In the genomic region with DNA sequence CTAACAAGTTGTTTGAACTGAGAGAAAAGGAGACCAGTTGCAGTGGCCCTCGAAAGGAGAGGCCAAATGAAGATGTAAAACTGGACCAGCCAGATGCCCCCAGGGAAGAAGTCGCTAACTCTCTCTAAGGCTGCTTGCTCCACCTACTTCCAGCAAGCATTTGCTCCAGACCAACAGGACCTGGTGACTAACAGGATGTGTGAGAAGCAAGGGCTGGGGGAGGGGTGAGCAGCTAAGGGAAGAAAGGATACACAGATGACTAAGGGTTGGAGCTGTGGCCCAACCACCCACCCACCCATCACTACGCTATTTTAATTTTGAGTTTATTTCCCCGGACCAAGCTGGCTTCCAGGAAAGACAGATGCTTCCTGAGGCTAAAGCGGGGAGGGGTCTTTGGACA, we compare ENCODE assay signal across 11 mouse cellular contexts. TPM values are rescaled to one million over a fixed set of nuclear protein-coding genes. Genes with fewer than 3 reads are reported as not detected.
A peak's percentile ranks its signal among the peaks of the same experiment; 100 is the strongest.
DNase-seq lines count a peak whose midpoint lies in the region; ATAC-seq and TF ChIP-seq lines count a peak whose summit lies in the region.
"Had no signal": no experiment of that assay in that cellular context is flagged by ENCODE, and none has a peak within 500 bp of the region (broad histone marks: within the 10 kb centered on the region; RNA-seq: fewer than 3 reads in every experiment).

No protein-coding gene starts in this region.

- no peak overlapping the region for H3K27ac ChIP-seq in liver, postnatal 0 days (ENCODE audit: low read depth)
- no peak overlapping the region for H3K27ac ChIP-seq in liver, embryonic 11.5 days (ENCODE audit: low read depth, low read length)
- H3K27ac ChIP-seq: heart, adult 2 months; hindbrain, embryonic 15.5 days; macrophage had no signal

- 0 out of 2 replicates have a peak, but pooled peaks cover under 1% of the 10 kb centered on the region for H3K9me3 ChIP-seq in liver, postnatal 0 days (ENCODE audit: low read length)
- H3K9me3 ChIP-seq in liver, embryonic 11.5 days (ENCODE audit: control insufficient read depth, low read length) = no peaks in the 10 kb centered on the region
- H3K9me3 ChIP-seq: hindbrain, embryonic 15.5 days had no signal

- H3K4me3 ChIP-seq in liver, postnatal 0 days (ENCODE audit: low read depth, low read length) = no peak overlapping the region
- H3K4me3 ChIP-seq in liver, embryonic 11.5 days (ENCODE audit: low read depth, low read length) = no peak overlapping the region
- H3K4me3 ChIP-seq: heart, adult 2 months; hindbrain, embryonic 15.5 days had no signal

- no peaks in the 10 kb centered on the region for H3K36me3 ChIP-seq in liver, postnatal 0 days (replicated peaks; ENCODE audit: insufficient read depth, low read length)
- no peaks in the 10 kb centered on the region for H3K36me3 ChIP-seq in liver, embryonic 11.5 days (ENCODE audit: control insufficient read depth, insufficient read depth, low read length)
- H3K36me3 ChIP-seq: hindbrain, embryonic 15.5 days had no signal

- WGBS in liver, postnatal 0 days (ENCODE audit: insufficient replicate concordance) = 56% methylated on average over 5 of the region's 5 CpGs
- WGBS in liver, embryonic 11.5 days = 52% methylated on average over 5 of the region's 5 CpGs

- H3K4me2 ChIP-seq in liver, postnatal 0 days (ENCODE audit: low read depth, low read length) = no peak overlapping the region
- no peak overlapping the region for H3K4me2 ChIP-seq in liver, embryonic 11.5 days
- H3K4me2 ChIP-seq: hindbrain, embryonic 15.5 days had no signal

- TF ChIP-seq CTCF in liver, postnatal 0 days (IDR thresholded peaks at IDR 0.05; ENCODE audit: low read depth) = no peak

- H3K9ac ChIP-seq in liver, postnatal 0 days (replicated peaks) = no peak overlapping the region
- no peak overlapping the region for H3K9ac ChIP-seq in liver, embryonic 11.5 days (ENCODE audit: low read depth, low read length)
- H3K9ac ChIP-seq: hindbrain, embryonic 15.5 days had no signal

- no peak for TF ChIP-seq EP300 in liver, postnatal 0 days (IDR thresholded peaks at IDR 0.05; ENCODE audit: low read depth)

- intact Hi-C loops in left cerebral cortex, postnatal 36 days (cut with DNase I) = no loop called here

- peak; percentile 11 to 16 for DNase-seq in adrenal gland, postnatal 36 days
- no peak for DNase-seq in adrenal gland, adult (ENCODE audit: inconsistent age in 2 of 2, low spot score in 1 of 2)
- peak; percentile 27 for DNase-seq in liver, postnatal 0 days
- DNase-seq in liver, embryonic 11.5 days (ENCODE audit: low spot score) = no peak
- DNase-seq in R1 (ENCODE audit: low read depth, low spot score) = peak; percentile 65
- peak; percentile 13 to 26 for DNase-seq in left cerebral cortex, postnatal 36 days (ENCODE audit: low spot score in 2 of 2)
- no peak for DNase-seq in layer of hippocampus, adult 9-10 months (ENCODE audit: low spot score)
- no peak for DNase-seq in retina, postnatal 1 day
- DNase-seq: heart, adult 2 months had no signal

- ATAC-seq in liver, postnatal 0 days = no peak
- ATAC-seq in liver, embryonic 11.5 days (replicated peaks; ENCODE audit: low FRiP score) = no peak

- H3K4me1 ChIP-seq in liver, postnatal 0 days (ENCODE audit: insufficient read depth) = peaks cover 9% of the 10 kb centered on the region
- H3K4me1 ChIP-seq in liver, embryonic 11.5 days (replicated peaks; ENCODE audit: control insufficient read depth, insufficient read depth, low read length) = peaks cover 5% of the 10 kb centered on the region; the same call in 1 of the 2 replicates

- H3K27me3 ChIP-seq in liver, postnatal 0 days (ENCODE audit: insufficient read depth, low read length) = peaks cover 9% of the 10 kb centered on the region; the same call in 1 of the 2 replicates
- no peaks in the 10 kb centered on the region for H3K27me3 ChIP-seq in liver, embryonic 11.5 days (replicated peaks; ENCODE audit: control insufficient read depth, insufficient read depth, low read length)

RNA-seq across cellular contexts. Expression of gene Cdyl2, which starts 2.5 kb away (rescaled TPM):
- 10 to 100 TPM in 1 of 2 experiments, 1 to 10 TPM in 1; 7.3 to 10.3 TPM for total RNA-seq in adrenal gland, postnatal 36 days (2021)
- polyA plus RNA-seq in liver, postnatal 0 days (2015; fragmentation: Nextera tagmentation; extraction: Ambion mirVana) = 1.8 and 2.3 TPM in 2 replicates
- 6.3 and 7.9 TPM in 2 replicates for polyA plus RNA-seq in liver, embryonic 11.5 days (2014; fragmentation: Nextera tagmentation; extraction: Ambion mirVana)
- total RNA-seq in left cerebral cortex, postnatal 36 days (2021) = 10 to 100 TPM; 16.8 to 23.2 TPM

Comparison
In these comparisons a context has a peak if more than half of its experiments do, and no peak if none do; other contexts are left out.
1. DNase-seq: peak in adrenal gland, postnatal 36 days (2 of 2), liver, postnatal 0 days (single experiment), R1 (single experiment) and left cerebral cortex, postnatal 36 days (2 of 2); none in adrenal gland, adult (0 of 2), liver, embryonic 11.5 days (single experiment), layer of hippocampus, adult 9-10 months (single experiment) and retina, postnatal 1 day (single experiment).